Mouse (Mus musculus) myocyte (in vitro differentiated cells): ENCODE data around the gene Zcchc7.

ENCODE experiments used
- POLR2A ChIP-seq: IDR thresholded peaks from one replicate; pipeline ENCODE4 v1.6.1; 2011; ENCODE audit warnings: low read depth, mild to moderate bottlenecking, control low read depth, moderate library complexity; ENCODE audit not compliant: insufficient read length
- REST ChIP-seq: IDR thresholded peaks from one replicate; pipeline ENCODE4 v1.6.1; 2011; ENCODE audit warnings: mild to moderate bottlenecking, control low read depth, moderate library complexity; ENCODE audit not compliant: insufficient read depth, insufficient read length
- USF1 ChIP-seq: IDR thresholded peaks from one replicate; pipeline ENCODE4 v1.6.1; 2011; ENCODE audit warnings: low read depth, mild to moderate bottlenecking, control low read depth, moderate library complexity

GRCm38 (mm10) chr4:44973450-44973849, 217.8 kb downstream of the Zcchc7 start:
- TF ChIP-seq REST (no peak), POLR2A (no peak), USF1 (no peak)
